Mouse (Mus musculus): Measurements from ENCODE around the gene Fitm2. TPM values are rescaled to one million over a fixed set of nuclear protein-coding genes. Genes with fewer than 3 reads are reported as not detected.

Gene Fitm2
- polyA plus RNA-seq (2012; rRNA removed) = 12.1 and 15.4 TPM in 2 replicates

DNA sequence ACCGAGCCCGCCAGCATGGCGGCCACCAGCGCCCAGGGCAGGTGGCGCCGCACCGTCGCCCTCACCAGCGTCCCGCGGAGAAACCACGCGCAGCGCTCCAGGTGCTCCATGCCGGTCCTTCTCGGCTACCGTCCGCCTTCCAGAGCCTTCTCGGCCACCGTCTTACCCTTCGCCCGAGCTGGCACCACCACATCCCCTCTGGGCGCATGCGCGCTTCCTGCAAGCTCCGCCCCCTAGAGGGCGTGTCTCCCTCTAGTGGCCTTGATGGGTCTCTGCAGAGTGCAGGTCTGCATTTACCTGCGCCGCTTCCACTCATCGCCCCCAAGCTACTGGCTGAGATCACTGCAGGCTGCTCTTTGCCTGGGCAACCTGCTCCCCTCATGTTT, at the start of gene Fitm2:
Gene Fitm2 (minus strand): TSS at position 164 of the 386 bp plus-strand sequence.
- under 1% methylated on average over 30 of the region's 30 CpGs for WGBS
- TF ChIP-seq CTCF (IDR thresholded peaks at IDR 0.05; ENCODE audit: borderline replicate concordance, control insufficient read depth, extremely low read depth, insufficient read depth, low read length, poor library complexity) (peak; percentile 99), POLR2A (IDR thresholded peaks at IDR 0.05; ENCODE audit: control insufficient read depth, extremely low read depth, insufficient read depth, low read length, poor library complexity) (0 out of 2 replicates have a peak, but pooled peaks have one; percentile 11)
- Histone ChIP-seq H3K27me3 (ENCODE audit: control insufficient read depth, insufficient read depth, low read length) (no peaks in the 10 kb centered on the region), H3K27ac (ENCODE audit: control insufficient read depth, insufficient read depth, low read length) (no peak within 1 kb of the TSS), H3K4me1 (replicated peaks; ENCODE audit: control insufficient read depth, insufficient read depth, low read length) (peaks cover 8% of the 10 kb centered on the region; the same call in 1 of the 2 replicates), H3K4me3 (ENCODE audit: control insufficient read depth, insufficient read depth, low read length) (peak within 1 kb of the TSS; percentile 73), H3K36me3 (ENCODE audit: control insufficient read depth, insufficient read depth, low read length) (no peaks in the 10 kb centered on the region)
- peak; percentile 97 for DNase-seq

DNA sequence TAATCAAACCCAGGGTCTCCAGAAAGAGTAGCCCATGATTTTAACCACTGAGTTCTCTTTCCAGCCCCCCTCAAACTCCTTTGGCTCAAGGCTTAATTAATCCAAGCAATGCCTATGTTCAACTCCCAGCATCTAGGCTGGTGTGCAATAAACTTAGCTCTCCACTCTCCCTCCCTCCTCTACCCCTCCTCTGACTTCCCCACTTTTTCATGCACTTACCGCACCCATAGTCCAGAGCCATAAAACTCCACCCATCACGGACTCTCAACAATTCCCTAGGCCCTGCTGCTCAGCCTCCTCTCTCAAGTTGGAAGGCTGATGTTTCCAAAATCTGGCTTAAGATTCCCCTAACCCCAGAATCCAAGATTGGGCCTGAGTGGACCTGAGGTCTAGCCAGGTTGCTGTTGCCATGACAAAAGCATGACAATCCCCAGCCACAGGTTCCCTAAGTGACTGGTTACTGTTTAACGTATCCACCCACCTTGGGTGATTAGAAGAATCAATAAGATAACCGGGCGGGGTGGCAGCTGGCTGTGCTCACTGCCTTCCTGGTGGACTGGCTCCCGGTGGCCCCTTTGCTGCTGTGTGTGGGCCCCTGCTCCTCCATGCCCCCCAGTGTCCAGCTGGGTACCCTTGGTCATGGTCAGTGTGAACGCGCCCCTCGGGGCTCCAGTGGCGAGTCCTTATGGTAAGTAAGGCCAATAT, 34.0 kb upstream of the Fitm2 start, which contains the start of gene Hnf4a:
Gene Hnf4a (plus strand): TSS at position 509 of the 705 bp plus-strand sequence.
- no peak for DNase-seq
- WGBS = 92% methylated on average over 10 of the region's 10 CpGs
- no peak within 1 kb of the TSS for H3K4me3 ChIP-seq (ENCODE audit: control insufficient read depth, insufficient read depth, low read length)
- TF ChIP-seq CTCF (IDR thresholded peaks at IDR 0.05; ENCODE audit: borderline replicate concordance, control insufficient read depth, extremely low read depth, insufficient read depth, low read length, poor library complexity) = no peak
- TF ChIP-seq POLR2A (IDR thresholded peaks at IDR 0.05; ENCODE audit: control insufficient read depth, extremely low read depth, insufficient read depth, low read length, poor library complexity) = no peak
- no peaks in the 10 kb centered on the region for H3K36me3 ChIP-seq (ENCODE audit: control insufficient read depth, insufficient read depth, low read length)
- H3K27me3 ChIP-seq (ENCODE audit: control insufficient read depth, insufficient read depth, low read length) = no peaks in the 10 kb centered on the region
- no peak within 1 kb of the TSS for H3K27ac ChIP-seq (ENCODE audit: control insufficient read depth, insufficient read depth, low read length)
- H3K4me1 ChIP-seq (replicated peaks; ENCODE audit: control insufficient read depth, insufficient read depth, low read length) = no peaks in the 10 kb centered on the region

DNA sequence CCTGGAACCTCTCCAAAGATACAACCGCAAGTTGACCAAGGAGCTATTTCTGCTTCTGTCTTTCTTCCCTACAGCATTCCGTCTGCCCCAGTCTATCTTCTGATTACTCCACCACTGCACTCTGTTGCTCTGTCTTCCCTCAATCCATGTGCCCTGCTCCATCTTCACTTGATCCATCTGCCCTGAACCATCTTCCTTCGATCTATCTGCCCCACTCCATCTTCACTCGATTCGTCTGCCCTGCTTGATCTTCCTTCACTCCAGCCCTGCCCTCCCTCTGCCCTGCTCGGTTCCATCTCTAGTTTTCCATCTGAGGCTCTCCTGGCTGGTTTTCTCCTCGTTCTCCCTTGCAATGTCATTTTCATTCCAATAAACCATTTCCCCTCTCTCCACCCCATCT, 30.8 kb upstream of the Fitm2 start:
- TF ChIP-seq CTCF (IDR thresholded peaks at IDR 0.05; ENCODE audit: borderline replicate concordance, control insufficient read depth, extremely low read depth, insufficient read depth, low read length, poor library complexity) (no peak), POLR2A (IDR thresholded peaks at IDR 0.05; ENCODE audit: control insufficient read depth, extremely low read depth, insufficient read depth, low read length, poor library complexity) (no peak)
- 78% methylated on average over 7 of the region's 7 CpGs for WGBS
- H3K4me1 ChIP-seq (replicated peaks; ENCODE audit: control insufficient read depth, insufficient read depth, low read length) = no peaks in the 10 kb centered on the region
- H3K27ac ChIP-seq (ENCODE audit: control insufficient read depth, insufficient read depth, low read length) = no peak overlapping the region
- no peaks in the 10 kb centered on the region for H3K27me3 ChIP-seq (ENCODE audit: control insufficient read depth, insufficient read depth, low read length)
- H3K36me3 ChIP-seq (ENCODE audit: control insufficient read depth, insufficient read depth, low read length) = no peaks in the 10 kb centered on the region
- DNase-seq = no peak
- no peak overlapping the region for H3K4me3 ChIP-seq (ENCODE audit: control insufficient read depth, insufficient read depth, low read length)

DNA sequence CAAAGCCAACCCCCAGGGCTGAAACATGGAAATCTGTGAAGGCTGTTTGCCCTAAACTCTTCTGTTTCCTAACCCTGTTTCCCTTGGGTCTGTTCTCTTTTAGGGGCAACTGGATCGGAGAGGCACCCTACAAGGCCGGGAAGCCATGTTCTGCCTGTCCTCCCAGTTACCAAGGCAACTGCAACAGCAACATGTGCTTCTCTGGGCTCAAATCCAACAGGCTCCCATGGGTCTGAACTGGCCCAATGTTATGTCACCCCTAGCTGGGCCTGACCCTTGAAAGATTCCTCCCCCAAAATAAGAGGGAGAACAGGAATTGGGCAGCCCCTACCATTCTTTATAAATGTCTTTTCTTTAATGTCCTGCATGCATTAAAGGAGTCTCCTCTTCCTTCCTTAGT, 29.8 kb upstream of the Fitm2 start:
- Histone ChIP-seq H3K36me3 (ENCODE audit: control insufficient read depth, insufficient read depth, low read length) (no peaks in the 10 kb centered on the region), H3K4me3 (ENCODE audit: control insufficient read depth, insufficient read depth, low read length) (no peak overlapping the region), H3K4me1 (replicated peaks; ENCODE audit: control insufficient read depth, insufficient read depth, low read length) (no peaks in the 10 kb centered on the region), H3K27me3 (ENCODE audit: control insufficient read depth, insufficient read depth, low read length) (no peaks in the 10 kb centered on the region), H3K27ac (ENCODE audit: control insufficient read depth, insufficient read depth, low read length) (no peak overlapping the region)
- no peak for TF ChIP-seq POLR2A (IDR thresholded peaks at IDR 0.05; ENCODE audit: control insufficient read depth, extremely low read depth, insufficient read depth, low read length, poor library complexity)
- 64% methylated on average over 2 of the region's 2 CpGs for WGBS
- DNase-seq = no peak

DNA sequence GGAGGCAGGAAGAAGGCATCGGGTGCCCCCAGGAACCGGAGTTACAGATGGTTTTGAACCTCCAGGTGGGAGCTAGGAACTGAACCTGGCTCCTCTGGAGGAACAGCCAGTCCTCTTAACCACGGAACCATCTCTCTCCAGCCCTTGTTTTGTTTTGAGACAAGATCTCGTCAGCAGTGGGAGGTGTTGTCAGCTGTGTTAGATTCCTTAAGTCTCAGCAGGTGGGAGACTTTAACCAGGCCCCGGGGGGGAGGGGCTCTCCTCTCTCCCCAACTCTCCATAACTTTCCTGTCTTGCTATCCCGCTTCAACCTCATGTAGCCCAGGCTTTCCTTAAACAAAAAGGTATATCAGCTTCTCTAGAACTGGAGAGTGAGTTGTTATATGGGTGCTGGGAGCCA, 22.0 kb upstream of the Fitm2 start:
- no peaks in the 10 kb centered on the region for H3K36me3 ChIP-seq (ENCODE audit: control insufficient read depth, insufficient read depth, low read length)
- H3K4me3 ChIP-seq (ENCODE audit: control insufficient read depth, insufficient read depth, low read length) = no peak overlapping the region
- no peak for DNase-seq
- H3K27me3 ChIP-seq (ENCODE audit: control insufficient read depth, insufficient read depth, low read length) = no peaks in the 10 kb centered on the region
- TF ChIP-seq CTCF (IDR thresholded peaks at IDR 0.05; ENCODE audit: borderline replicate concordance, control insufficient read depth, extremely low read depth, insufficient read depth, low read length, poor library complexity) (no peak), POLR2A (IDR thresholded peaks at IDR 0.05; ENCODE audit: control insufficient read depth, extremely low read depth, insufficient read depth, low read length, poor library complexity) (no peak)
- no peak overlapping the region for H3K27ac ChIP-seq (ENCODE audit: control insufficient read depth, insufficient read depth, low read length)
- 57% methylated on average over 6 of the region's 6 CpGs for WGBS
- no peaks in the 10 kb centered on the region for H3K4me1 ChIP-seq (replicated peaks; ENCODE audit: control insufficient read depth, insufficient read depth, low read length)

- Histone ChIP-seq H3K4me3 (ENCODE audit: control insufficient read depth, insufficient read depth, low read length) (no peak overlapping the region), H3K27me3 (ENCODE audit: control insufficient read depth, insufficient read depth, low read length) (no peaks in the 10 kb centered on the region), H3K4me1 (replicated peaks; ENCODE audit: control insufficient read depth, insufficient read depth, low read length) (no peaks in the 10 kb centered on the region), H3K36me3 (ENCODE audit: control insufficient read depth, insufficient read depth, low read length) (no peaks in the 10 kb centered on the region), H3K27ac (ENCODE audit: control insufficient read depth, insufficient read depth, low read length) (no peak overlapping the region)
- TF ChIP-seq CTCF (IDR thresholded peaks at IDR 0.05; ENCODE audit: borderline replicate concordance, control insufficient read depth, extremely low read depth, insufficient read depth, low read length, poor library complexity) (no peak), POLR2A (IDR thresholded peaks at IDR 0.05; ENCODE audit: control insufficient read depth, extremely low read depth, insufficient read depth, low read length, poor library complexity) (no peak)
- WGBS = 37% methylated on average over 5 of the region's 5 CpGs
- DNase-seq = no peak
Measured at GRCm38 (mm10) chr2:163493976-163494375, 21.5 kb upstream of the Fitm2 start.
